Mouse (Mus musculus) adrenal gland, postnatal 14 days (tissue): ENCODE results near the gene Slfnl1. TPM values are rescaled to one million over a fixed set of nuclear protein-coding genes. Genes with fewer than 3 reads are reported as not detected.

Source experiments
- total RNA-seq: library from RNA; stranded (reverse); gene quantifications from 2 replicates; pipeline ENCODE4 v1.2.3, GENCODE M21; 2021

Slfnl1 gene
- total RNA-seq, 1 experiment from 2014 or later, result 0.19 TPM

Other genes with a start within 250 kb of the Slfnl1 start
- 1.4 and 1.9 TPM in 2 replicates for gene Foxo6, start 244.9 kb upstream of the Slfnl1 start, total RNA-seq
- 41.5 and 46.4 TPM in 2 replicates for gene Scmh1, start 127.0 kb upstream of the Slfnl1 start, total RNA-seq
- 31.7 and 37.3 TPM in 2 replicates for gene Ctps, start 38.0 kb downstream of the Slfnl1 start, total RNA-seq
- not detected in 2 replicates for gene Gm8439, start 56.5 kb downstream of the Slfnl1 start, total RNA-seq
- 8.7 and 10.5 TPM in 2 replicates for gene Cited4, start 134.3 kb downstream of the Slfnl1 start, total RNA-seq
- gene Kcnq4, start 216.4 kb downstream of the Slfnl1 start, total RNA-seq, result 3.1 and 4.2 TPM in 2 replicates